Mouse (Mus musculus): ENCODE results near the gene Krt80.
"Not testable (repeated sequence)": the region's sequence is repeated elsewhere in the genome, so short reads cannot be mapped to it uniquely, and the experiment has no call there.

Gene Krt80

DNA sequence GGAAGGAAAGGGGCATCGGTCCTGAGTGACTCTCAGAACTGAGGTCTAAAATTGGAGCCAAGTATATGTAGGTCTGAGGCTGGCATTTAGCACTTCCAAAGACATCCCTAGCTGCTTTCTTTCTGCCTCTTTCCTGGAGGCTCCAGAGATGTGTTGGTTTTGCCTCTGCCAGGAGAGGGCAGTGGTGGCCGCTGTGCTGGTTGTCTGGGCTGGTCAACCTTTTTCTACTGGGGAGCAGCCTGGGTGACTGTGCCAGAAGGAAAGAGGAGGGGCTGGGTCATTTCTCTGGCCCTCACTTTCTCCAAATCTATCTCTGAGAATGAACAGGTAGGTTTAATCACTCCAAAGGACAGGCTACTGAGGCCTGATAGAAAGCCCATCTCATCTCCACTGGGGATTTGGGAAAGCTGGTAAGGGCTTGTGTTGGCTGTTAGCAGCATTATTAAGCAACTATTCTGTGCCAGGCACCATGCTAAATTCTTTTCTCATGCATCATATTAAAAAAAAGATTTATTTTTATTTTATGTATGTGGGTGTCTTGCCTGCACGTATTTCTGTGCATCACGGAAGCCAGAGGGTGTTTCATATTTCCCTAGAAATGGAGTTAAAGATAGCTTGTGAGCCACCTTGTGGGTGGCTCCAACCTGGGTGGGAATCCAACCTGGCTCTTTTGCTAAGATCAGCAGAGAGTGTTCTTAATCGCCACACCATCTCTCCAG, 28.0 kb downstream of the Krt80 start:
- no peak for DNase-seq (ENCODE audit: low spot score in 2 of 2)

DNA sequence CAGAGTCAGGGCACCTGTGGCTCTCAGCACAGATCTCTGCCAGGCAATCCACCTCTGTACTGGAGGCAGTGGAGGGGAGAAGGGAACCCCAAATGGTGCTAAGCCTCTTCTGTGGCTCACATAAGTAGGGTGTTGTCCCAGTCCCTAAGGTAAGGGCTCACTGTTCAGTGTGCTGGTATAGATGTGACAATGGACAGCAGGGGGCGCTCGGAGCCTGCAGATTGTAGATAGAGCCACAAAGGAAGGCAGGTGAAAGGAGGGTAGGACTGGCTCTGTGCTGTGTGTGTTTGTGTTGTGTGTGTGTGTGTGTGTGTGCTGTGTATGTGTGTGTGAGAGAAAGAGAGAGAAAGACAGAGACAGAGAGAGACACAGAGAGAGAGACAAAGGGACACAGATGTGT, 30.4 kb downstream of the Krt80 start:
- DNase-seq (ENCODE audit: low spot score in 2 of 2): peak; percentile 59 to 72

DNA sequence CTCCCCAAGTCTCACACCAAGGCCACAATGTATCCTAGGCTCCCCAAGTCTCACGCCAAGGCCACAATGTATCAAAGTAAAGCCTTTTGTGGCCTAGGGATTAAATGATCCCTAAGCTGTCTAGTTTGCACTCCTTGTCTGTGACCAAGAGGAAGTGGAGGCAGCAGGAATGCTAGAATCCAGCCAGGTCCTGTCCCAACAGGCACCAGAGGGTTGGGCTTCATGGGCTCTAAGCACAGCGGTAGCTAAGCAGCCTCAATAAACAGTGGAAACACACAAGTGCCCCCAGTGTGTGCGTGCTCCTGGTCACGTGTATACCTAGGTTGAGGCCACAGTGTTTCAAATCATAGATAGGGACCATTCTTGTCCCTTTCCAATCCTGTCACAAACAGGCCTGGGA, 31.6 kb downstream of the Krt80 start:
- DNase-seq (ENCODE audit: low spot score in 2 of 2): no peak

DNA sequence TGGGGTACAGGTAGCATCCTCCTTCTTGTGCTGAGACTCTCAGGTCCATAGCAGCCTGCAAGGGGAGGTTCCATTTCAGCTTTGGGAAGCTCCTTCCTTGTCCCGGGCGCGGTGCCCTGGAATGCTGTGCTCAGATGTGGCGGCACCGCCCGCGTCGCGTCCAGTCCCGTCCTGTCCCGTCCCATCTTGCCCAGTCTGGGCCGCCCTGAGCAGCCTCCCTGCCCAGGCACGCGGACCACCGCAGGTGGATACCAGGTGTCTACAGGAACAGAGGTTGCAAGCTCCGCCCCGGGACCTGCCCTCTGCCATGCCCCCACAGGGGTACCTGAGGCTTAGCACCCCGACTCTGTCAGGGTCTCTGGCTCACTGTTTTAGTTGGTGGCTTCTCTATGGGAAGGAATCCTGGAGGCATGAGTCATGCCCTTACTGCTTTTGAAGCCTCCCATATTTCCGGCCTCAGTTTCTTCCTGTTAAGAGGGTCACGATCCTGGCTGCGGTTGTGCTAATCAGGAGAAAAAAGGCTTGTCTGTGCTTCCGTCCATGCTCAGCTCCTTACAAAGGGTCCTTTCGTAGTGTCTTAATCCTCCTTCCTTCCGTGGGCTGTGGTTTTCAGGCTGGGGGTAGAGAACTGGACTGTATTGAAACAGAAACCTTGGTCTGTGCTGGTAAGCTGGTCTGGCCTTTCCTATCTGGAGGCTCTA, 33.3 kb downstream of the Krt80 start:
- no peak for DNase-seq (ENCODE audit: low spot score in 2 of 2)

DNA sequence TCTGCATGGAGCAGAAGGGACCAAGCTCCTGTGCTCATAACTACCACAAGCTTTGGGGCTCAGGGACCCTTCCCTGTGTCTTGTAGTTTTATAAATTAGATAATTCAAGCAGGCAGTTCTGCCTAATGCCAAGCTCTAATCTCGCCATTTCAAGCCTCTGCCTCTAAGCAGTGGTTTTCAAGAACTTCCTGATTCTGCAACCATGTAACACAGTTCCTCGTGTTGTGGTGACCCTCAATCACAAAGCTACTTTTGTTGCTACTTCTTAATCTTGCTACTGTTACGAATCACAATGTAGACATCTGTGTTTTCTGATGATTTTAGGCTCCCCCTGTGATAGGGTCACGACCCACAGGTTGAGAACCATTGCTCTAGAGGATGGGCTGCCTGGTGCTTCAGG, 36.3 kb downstream of the Krt80 start:
- DNase-seq (ENCODE audit: low spot score in 2 of 2): no peak

DNA sequence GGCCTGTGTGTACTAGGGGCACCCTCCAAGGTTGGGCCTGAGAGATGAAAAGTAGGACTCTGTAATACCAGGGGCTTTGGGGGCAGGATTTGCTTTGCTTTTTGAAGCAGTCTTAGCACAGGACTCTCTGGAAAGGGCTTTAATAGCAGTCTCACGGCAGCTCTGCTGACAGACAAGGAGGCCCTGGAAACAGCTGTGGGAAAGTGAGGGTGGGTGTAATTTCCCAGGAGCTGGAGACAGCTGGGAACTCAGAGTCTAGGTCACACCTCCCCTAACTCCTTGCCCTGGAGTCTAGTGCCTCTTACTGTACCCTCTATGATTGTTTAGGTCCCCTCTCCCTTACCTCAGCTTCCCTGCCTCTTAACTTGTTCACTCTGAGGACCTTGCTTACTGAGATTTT, 36.8 kb downstream of the Krt80 start:
- DNase-seq (ENCODE audit: low spot score in 2 of 2): no peak

DNA sequence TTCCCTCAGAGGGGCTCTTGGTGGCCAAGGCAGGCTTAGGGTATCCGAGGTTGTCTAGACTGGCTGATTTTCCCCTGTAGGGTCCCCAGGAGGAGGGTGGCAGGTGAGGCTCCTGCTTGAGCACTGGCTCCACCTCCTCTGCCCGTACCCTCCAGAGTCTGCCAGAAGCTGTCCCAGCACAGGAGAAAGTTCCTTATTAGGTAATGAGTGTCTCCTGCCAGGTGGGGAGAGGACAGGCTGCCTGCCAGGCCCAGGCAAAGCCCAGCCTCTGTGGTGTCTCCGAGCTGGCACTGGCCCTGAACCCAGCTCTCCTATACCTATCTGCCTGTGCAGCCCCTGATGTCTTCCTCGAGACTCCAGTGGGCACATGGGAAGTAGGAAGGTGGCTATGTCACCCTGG, 37.6 kb downstream of the Krt80 start:
- no peak for DNase-seq (ENCODE audit: low spot score in 2 of 2)

DNA sequence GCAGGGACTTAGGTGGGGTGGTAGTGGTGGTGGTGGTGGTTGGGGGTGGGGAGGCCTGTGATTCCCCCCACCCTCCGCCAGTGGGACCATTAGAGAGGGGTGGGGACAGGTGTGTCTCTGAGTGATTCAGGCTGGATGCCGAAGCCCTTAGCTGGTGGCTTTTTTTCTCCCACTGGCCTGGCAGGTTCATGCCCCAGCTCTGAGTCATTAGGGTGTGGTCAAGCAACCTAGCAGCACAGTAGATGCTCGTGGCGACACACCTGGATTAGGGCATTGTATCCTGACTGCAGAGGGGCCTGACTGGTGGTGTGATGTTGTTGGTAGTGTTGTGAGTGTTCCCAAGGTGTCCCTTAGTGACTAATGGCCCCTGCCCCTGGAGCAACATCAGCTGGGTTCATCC, 38.9 kb downstream of the Krt80 start:
- no peak for DNase-seq (ENCODE audit: low spot score in 2 of 2)

DNA sequence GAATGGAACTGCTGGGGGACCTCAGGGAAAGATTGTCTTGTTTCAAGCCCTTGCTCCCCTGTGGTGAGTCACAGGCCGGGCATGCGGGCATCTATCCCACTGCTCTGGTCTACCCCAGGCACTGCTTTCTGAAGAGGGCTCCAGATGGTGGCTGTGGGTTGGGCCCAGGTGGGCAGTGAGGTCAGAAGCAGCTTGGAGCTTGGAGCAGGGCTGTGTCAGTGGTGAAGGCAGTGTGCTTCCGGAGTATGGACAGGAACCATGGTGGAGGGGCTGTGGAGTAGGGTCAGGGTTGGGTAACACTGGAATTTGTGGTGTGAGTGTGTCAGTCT, 40.4 kb downstream of the Krt80 start:
- no peak for DNase-seq (ENCODE audit: low spot score in 2 of 2)

DNA sequence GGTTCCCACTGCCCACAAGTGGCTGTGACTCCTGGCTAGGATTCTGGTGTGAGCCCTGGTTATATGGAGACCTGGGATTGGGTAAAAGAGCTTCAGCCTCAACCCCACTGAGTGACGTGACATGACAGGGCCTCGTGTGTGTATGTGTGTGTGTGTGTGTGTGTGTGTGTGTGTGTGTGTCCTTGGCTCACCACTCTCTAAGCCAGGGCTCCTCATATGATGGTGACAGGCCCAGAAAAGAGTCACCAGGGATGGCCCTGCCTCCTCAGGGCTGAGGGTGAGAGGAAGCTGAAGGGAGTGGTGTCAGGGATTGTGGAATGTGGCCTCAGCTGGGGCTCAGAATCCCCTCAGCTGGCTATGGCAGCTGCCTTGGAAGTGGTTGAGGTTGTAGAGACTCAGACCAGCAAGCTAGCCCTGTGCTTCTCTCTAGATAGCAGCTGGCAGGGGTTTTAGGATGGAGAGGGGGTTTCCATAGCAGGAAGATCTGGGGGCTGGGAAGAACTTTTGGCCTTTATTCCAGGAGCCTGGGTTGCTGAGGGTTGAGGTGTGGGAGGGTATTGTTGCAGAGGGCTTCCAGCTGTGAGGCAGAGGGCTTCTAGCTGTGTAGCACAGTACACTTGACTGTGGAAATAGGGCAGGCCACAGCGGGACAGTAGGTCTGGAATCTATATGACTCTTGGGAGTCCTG, 40.9 kb downstream of the Krt80 start:
- DNase-seq (ENCODE audit: low spot score in 2 of 2): no peak

DNA sequence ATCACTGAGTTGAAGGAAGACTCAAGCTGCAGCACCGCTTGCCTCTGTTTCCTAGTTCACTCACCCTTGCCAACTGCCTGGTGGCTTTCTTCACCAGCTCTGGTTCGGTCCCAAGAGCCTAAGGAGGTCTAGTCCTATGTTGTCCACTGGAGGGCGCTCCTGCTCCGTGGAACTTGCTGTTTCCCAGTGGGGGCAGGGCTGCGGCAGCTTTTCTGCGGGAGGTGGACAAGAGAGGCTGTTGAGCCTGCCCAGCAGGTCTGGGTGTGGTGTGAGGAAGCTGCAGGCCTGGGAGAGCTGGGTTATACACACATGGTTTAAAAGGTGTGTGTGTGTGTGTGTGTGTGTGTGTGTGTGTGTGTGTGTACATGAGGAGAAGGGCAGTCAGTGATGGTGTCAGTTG, 42.7 kb downstream of the Krt80 start:
- peak; percentile 44 to 54 for DNase-seq (ENCODE audit: low spot score in 2 of 2)

DNA sequence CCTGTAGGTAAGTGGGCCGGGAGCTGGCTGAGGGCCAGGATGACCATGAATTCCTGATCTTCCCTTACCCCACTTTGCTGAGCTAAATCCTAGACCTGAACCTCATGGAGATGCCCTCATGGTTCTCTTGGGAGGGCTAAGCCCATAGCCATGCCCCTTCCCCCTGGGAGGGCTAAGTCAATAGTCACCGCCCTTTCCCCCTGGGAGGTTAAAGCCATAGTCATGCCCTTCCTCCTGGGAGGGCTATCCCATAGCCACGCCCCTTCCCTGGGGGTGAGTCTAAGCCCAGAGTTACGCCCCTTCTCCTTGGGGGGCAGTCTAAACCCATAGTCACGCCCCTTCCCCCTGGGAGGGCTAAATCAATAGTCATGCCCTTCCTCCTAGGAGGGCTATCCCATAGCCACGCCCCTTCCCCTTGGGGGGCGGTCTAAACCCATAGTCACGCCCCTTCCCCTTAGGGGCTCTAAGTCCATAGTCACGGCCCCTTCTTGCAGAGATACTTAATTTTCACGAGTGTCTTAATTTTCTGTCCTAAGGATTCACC, 43.9 kb downstream of the Krt80 start:
- DNase-seq (ENCODE audit: low spot score in 2 of 2): no peak

DNA sequence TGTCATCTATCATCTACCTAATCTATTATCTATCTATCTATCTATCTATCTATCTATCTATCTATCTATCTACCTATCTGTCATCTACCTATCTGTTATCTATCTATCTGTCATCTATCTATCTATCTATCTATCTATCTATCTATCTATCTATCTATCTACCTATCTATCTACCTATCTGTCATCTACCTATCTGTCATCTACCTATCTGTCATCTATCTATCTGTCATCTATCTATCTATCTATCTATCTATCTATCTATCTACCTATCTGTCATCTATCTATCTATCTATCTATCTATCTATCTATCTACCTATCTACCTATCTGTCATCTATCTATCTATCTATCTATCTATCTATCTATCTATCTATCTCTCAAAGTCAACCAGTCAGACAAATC, 45.6 kb downstream of the Krt80 start:
- not testable (repeated sequence) for DNase-seq (ENCODE audit: low spot score in 2 of 2)

DNA sequence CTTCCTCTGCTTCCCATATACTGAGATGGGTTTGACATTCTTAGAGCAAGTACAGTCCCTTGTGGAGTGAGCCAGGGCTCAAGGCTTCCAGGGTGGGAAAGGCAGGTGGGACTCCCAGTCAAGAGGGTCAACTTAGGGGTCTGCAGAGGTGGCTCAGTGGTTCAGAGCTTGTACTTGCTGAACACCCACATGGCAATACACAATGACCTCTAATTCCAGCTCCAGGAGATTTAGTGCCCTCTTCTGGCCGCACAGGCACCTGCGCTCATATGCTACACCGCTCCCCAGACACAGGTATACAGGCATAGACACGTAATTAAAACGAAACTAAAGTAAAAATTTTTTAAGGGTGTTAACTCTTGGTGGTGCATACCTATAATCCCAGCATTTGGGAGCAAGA, 46.5 kb downstream of the Krt80 start:
- no peak for DNase-seq (ENCODE audit: low spot score in 2 of 2)

DNA sequence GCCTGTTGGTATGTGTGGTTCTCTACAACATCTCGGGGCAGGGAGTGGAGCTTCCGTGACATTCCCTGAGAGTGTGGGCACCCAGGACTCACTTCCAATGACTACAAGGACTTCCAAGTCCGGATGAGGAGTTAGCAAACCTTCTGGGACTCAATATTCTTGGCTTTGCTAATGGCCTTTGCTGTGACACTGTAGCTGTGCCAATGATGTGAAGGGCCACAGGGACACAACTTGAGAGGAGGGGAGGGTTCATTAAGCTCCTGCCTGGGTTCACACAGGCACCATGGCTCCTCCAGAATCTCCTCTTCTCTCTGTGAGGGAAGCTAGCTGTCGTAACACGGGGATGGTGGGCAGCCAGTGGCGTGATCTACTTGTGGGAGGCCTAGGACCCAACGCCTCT, 47.3 kb downstream of the Krt80 start:
- no peak for DNase-seq (ENCODE audit: low spot score in 2 of 2)

DNA sequence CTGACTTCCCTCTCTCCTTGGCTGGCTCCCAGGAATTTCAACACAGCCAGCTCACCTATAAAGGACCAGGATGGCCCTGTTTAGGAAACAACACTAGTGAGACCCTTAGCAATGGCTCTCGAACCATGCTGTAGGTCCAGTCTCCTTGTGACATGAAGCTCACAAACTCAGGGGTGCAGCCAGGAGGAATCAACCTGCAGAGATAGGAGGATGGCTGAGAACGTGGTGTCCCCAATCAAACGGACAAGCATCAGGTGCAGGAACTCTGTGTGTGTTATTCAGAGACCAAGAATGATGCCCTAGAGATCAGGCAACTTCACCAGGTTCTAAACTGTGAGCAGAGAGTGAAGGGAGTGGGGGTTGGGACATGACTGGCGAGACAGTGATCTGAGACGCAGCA, 47.9 kb downstream of the Krt80 start:
- no peak for DNase-seq (ENCODE audit: low spot score in 2 of 2)

DNA sequence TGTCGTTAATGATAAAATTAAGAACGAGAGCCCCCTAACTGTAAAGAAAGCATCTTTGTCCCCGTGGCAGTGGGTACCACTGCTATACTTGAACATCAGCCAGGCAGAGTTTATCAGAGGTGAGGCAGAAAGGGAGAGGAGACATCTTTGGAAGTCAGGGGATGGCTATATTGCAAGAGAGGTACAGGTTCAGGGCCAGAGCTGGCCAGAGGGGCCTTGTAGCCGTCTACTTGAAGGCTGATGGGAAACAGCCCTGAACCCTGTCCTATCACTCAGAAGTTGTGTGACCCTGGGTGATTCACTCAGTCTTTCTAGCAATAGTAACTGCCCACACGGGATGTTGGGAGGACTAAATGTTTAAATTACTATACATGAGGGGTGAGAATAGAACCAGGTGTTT, 48.8 kb downstream of the Krt80 start:
- no peak for DNase-seq (ENCODE audit: low spot score in 2 of 2)

DNA sequence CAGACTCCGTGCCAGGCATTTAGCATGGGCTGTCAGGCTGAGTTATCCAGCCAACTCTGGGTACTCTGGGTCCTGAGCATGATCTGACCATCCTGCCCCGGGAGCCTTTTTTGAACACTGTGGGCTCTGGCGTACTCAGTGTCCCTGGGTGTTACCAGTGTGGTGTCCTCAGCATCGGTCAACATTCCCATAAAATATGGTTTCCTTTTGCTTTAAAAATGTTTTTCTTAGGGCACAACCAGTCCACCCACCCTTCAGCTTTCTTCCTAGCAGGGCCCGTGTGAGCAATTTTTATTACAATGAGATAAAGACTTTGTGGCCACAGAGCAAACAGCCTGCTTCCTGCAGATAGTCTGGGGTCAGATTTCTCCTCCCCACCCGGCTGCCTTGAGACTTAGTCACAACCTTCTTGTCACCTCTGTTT, 49.3 kb downstream of the Krt80 start:
- DNase-seq (ENCODE audit: low spot score in 2 of 2): no peak

DNA sequence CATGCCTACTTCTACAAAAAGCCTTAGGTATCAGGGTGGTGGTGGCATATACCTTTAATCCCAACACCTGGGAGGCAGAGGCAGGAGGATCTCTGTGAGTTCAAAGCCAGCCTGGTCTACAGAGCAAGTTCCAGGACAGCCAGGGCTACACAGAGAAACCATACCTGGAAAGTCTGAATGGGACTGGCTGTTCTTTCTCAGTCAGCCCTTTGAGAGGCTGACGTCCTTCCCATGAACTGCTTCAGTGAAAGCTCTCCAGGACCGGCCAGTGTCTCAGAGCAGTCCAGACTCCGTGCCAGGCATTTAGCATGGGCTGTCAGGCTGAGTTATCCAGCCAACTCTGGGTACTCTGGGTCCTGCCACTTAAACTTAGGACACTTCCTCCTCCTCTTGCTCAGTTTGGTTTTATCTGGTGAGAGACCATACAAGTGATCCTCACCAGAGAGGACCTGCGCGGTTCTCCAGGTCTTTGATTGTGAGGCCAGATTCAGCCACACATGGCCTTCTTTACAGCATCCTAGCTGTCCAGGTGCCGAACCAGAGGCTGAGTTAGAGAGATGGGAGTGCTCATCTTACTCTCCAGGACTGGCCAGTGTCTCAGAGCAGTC, 49.8 kb downstream of the Krt80 start:
- DNase-seq (ENCODE audit: low spot score in 2 of 2): no peak

DNA sequence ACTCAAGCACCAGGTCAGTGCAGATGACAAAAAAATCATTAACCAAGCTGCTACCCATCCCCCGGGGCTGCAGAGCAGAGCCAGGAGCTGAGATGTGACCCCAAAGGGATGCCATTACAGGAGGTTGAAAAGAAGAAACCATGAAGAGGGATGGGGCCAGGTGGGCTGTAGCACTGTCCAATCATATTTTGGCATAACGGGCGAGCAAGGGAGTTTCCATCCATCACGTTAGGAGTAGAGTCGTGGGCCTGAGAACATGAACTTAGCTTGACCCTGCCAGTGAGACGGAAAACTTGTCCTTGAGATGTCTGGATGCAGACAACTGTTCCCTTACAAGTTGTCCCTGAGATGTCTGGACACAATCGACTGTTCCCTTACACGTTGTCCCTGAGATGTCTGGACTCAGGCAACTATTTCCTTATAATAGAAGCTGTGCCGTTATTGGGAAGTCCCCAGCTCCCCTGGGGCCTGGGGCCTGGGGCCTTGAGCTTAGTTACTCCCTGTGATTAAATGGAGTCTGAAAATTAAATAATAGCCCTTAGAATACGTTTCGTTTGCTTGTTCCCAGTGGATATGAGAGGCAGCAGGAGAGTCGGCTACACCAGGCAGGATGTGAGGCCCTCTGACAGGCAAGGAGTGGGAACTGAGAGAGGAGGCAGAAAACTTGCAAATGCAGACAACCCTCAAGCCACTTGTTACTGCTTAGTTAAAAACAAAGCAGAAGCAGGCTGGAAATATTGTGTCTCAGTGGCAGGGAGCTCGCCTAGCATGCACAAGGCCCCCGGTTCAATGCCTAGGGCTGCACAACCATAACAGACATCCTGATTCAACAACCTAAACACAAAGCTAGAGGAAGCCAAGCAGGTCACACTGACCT, 50.8 kb downstream of the Krt80 start:
- peak in 1 of 2 experiments; percentile 40 for DNase-seq (ENCODE audit: low spot score in 2 of 2)

DNA sequence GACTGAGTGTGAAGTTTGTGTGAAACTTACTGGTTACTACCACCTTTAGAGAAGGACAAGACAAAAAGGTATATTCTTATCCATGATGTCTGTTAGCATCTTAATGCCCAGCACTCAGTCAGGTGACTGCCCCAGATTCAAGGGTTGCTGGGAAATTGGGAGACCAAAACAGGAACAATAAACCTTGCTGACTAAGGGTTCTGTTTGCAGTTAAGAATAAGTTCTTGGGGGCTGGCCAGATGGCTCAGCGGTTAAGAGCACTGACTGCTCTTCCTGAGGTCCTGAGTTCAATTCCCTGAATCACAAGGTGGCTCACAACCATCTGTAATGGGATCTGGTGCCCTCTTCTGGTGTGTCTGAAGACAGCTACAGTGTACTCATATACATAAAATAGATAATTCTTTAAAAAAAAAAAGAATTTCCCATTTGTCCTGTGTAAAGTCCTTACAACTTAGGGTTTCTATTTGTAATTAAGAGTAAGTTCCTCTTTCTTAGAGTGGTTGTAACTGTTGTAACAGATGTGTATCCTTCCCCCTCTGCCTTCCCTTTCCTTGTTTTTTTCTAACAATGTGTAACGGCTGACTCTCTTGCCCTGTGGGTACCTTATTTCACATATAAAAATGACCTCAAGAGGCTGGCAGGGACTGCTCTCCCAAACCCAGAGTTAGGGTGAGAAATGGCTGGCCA, 52.0 kb downstream of the Krt80 start:
- no peak for DNase-seq (ENCODE audit: low spot score in 2 of 2)

All from spleen, postnatal 36 days (tissue).